Mouse (Mus musculus) c-Kit-positive CD71-positive TER-119-positive erythroid progenitor cells, embryonic 14.5 days (primary cell): ENCODE measurements around the gene Ngf.

Experiments
- DNase-seq: peaks from one replicate; pipeline ENCODE4 v3.0.0-alpha.2; 2013; ENCODE audit warnings: low spot score

Gene Ngf

GRCm38 (mm10) chr3:102507666-102508260 is 38.0 kb downstream of the Ngf start:
- no peak for DNase-seq

DNA sequence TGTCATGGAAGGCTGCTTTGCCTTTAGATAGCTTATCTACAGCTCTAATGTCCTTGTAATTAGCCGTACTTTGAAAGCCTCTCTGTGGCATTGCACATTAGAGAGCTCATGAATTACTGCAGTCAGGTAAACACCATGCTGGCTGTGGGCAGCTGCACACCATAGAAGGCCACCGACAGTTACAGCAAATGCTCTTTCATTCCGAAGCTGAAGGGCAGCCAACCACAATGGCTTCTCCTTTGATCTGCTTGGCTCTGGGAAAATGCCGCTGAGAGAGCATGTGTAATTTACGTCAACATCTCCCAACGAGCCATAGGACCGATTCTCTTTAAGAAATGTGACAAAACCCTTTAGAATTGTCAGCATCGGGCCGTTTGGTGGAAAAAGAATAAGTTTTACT is 38.7 kb downstream of the Ngf start:
- no peak for DNase-seq

DNA sequence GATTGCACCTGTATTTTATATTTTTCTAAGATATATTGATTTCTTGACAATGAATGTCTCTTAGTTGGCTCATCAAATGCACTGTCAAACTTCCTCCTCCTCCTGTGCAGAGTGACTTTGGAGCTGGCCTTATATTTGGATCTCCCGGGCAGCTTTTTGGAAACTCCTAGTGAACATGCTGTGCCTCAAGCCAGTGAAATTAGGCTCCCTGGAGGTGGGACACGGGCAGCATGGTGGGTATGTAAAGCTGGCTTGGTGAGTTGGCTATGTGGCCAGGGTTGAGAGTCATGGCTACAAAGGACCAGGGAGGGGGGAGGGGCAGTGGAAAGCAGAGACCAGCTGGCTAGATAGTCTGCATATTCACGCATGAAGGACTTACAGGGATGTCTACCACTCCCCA is 39.9 kb downstream of the Ngf start:
- no peak for DNase-seq

- no peak for DNase-seq
Measured at GRCm38 (mm10) chr3:102516937-102517336, 47.2 kb downstream of the Ngf start.

GRCm38 (mm10) chr3:102521061-102521460 is 51.3 kb downstream of the Ngf start:
- DNase-seq, result no peak

DNA sequence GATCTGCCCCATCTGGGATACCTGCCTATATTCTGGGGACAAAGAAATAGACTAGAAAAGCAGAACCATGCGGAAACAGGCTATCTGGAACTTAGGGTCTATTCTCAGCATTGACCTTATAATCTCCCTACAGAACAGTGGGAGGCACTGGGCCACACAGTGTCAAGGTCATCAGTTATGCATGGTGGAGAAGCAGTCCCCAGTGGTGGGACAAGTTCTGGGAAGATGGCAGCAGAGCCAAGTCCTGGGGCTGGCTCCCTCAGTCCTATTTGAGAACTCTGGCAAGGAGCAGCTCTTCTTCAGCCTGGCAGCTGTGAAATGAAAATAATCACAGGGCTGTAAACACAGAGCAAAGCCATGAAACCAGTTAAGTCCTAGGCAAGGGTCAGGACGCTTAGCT is 54.0 kb downstream of the Ngf start:
- DNase-seq, result no peak

DNA sequence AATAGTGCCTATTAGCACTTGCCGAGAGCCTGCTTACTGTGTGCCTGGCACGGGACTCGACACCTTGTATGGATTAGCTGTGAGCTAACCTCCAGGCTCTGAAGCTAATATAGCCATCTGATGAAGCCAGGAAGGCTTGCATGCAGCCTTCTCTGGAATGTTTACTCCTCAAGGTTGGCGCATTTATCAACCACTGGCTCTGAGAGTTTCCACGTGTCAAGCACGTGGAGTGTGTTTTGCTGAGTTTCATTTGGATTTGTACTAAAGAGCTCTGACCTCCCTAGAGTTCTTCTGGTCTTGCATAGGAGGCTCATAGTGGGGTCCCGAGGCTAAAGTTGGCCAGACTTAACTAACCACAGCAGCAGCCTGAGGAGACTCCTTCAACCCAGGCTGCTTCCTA is 55.2 kb downstream of the Ngf start:
- no peak for DNase-seq

- no peak for DNase-seq
Measured at GRCm38 (mm10) chr3:102525856-102526255, 56.1 kb downstream of the Ngf start.

- no peak for DNase-seq
Measured at GRCm38 (mm10) chr3:102526481-102526880, 56.8 kb downstream of the Ngf start.

DNA sequence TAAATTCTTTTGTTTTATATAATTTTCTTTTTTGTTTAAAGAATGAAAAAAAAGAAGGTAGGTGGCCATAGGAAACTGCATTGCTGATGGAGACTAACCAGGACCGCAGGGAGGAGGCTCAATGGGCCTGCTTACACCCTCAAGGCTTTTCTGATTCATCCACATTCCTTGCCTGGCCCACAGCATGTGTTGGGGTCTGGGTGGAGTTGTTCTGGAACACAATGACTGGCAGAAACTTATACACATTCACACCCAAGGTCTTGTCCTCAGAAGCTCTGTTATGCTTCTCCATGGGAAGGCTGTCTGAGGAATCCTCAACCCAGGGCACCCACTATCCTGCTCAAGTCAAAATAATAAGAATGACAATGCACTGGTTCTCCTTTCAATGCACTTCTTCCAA is 65.0 kb downstream of the Ngf start:
- DNase-seq, result no peak

GRCm38 (mm10) chr3:102543646-102544045 is 73.9 kb downstream of the Ngf start:
- no peak for DNase-seq

DNA sequence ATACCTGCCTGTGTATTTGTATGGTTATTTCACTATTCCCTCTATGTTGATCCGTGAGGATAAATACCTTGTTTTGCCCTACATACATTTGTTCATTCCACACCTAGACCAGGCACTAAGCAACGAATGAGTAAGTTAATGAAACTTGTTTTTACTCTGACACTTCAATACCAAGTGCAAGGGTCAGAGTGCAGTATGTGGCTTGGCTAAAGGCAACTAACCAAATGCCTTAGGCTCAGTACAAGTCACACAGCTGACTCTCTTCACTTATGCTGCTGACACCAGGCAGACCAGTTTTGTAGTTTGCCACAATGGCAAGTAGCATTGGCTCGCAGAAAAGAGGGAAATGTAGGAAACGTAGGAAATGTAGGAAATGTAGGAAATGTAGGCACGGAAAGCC is 77.8 kb downstream of the Ngf start:
- no peak for DNase-seq

- no peak for DNase-seq
Measured at GRCm38 (mm10) chr3:102553935-102554670, 84.4 kb downstream of the Ngf start.

- DNase-seq, result no peak
Measured at GRCm38 (mm10) chr3:102556108-102556507, 86.4 kb downstream of the Ngf start.

DNA sequence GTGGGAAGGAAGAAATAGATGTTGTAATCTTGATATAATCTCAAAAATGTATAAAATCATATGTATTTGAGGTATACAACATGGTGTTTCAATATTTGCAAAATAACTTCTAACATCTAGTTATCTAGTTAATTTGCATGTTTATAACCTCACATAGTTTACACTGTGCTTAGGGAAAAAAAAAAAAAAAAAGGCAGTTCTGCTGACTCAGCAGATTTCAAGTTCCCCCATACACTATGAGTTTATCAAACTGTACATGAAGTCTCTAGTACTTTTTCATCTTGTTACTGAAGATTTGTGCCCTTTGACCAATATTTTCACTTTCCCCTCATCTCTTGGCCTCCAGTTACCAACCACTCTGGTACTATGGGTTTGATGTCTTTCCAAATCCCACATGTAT is 86.9 kb downstream of the Ngf start:
- no peak for DNase-seq
